Mouse (Mus musculus): ENCODE measurements around the gene Bcl2l10.

DNA sequence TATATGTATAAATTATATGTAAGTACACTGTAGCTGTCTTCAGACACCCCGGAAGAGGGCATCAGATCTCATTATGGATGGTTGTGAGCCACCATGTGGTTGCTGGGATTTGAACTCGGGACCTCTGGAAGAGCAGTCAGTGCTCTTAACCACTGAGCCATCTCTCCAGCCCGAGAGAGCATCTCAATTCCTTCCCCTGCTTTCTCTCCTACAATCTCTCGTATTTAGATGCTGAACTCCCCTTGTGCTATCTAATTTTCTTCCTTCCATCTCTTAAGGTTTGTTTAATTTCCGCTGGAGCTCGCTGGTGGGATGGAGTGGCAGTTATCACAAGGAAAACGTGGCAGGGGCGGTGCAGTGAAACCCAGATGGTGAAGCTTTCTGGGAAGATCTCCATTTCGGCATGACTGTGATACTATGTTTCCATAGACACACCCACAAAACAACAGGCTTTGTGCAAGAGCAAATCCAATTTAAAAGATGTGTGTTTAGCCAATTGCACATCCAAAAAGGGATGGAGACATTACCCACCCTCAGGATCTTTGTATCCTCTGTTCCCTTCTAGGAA is 9.6 kb downstream of the Bcl2l10 start:
- TF ChIP-seq POLR2A (IDR thresholded peaks at IDR 0.05; ENCODE audit: low read depth, low read length) (no peak), CTCF (IDR thresholded peaks at IDR 0.05; ENCODE audit: extremely low read depth, insufficient read length, insufficient replicate concordance, low read depth, low read length) (no peak)

All from small intestine, adult 2 months (tissue).